Comparison of ENCODE assay signal across 10 mouse cellular contexts in the genomic region with DNA sequence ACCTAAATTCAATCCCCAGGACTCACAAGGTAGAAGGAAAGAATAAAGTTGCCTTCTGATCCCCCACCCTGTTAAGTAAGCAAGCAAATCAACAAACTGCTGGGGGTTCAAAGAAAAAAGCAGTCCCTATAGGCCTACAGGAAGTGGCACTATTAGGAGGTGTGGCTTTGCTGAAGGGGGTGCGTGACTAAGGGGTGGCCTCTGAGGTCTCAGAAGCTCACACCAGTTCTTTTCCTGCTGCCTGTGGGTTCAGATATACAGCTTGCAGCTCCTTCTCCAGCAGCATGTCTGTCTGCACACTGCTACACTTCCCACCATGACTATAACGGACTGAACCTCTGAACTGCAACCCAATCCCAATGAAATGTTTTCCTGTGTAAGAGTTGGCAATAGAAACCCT. TPM values are rescaled to one million over a fixed set of nuclear protein-coding genes. Genes with fewer than 3 reads are reported as not detected.
DNase-seq lines count a peak whose midpoint lies in the region.
"Had no signal": no experiment of that assay in that cellular context is flagged by ENCODE, and none has a peak within 500 bp of the region (broad histone marks: within the 10 kb centered on the region; RNA-seq: fewer than 3 reads in every experiment).

No protein-coding gene starts in this region.

- 35% methylated on average over 2 of the region's 2 CpGs for WGBS in heart, embryonic 10.5 days
- 31% methylated on average over 2 of the region's 2 CpGs for WGBS in macrophage (ENCODE audit: missing documents)

- peaks cover 39% of the 10 kb centered on the region for H3K4me1 ChIP-seq in heart, embryonic 10.5 days

- peak overlapping the region; percentile 57; the same call in 1 of the 2 replicates for H3K27ac ChIP-seq in heart, embryonic 10.5 days
- 0 out of 2 replicates have a peak overlapping the region, but pooled peaks have one; percentile 2 for H3K27ac ChIP-seq in macrophage
- H3K27ac ChIP-seq: embryonic facial prominence, embryonic 15.5 days had no signal

- peaks cover 97% of the 10 kb centered on the region for H3K79me2 ChIP-seq in macrophage (ENCODE audit: inconsistent target)

- no peaks in the 10 kb centered on the region for H3K9me3 ChIP-seq in heart, embryonic 10.5 days
- H3K9me3 ChIP-seq: embryonic facial prominence, embryonic 15.5 days had no signal

- H3K4me3 ChIP-seq in heart, embryonic 10.5 days: 0 out of 2 replicates have a peak overlapping the region, but pooled peaks have one; percentile 5
- H3K4me3 ChIP-seq in macrophage (ENCODE audit: inconsistent target): no peak overlapping the region
- H3K4me3 ChIP-seq: embryonic facial prominence, embryonic 15.5 days had no signal

- H3K36me3 ChIP-seq in heart, embryonic 10.5 days: peaks cover under 1% of the 10 kb centered on the region; the same call in 1 of the 2 replicates
- H3K36me3 ChIP-seq in macrophage (ENCODE audit: inconsistent target): no peaks in the 10 kb centered on the region

- no peaks in the 10 kb centered on the region for H3K27me3 ChIP-seq in heart, embryonic 10.5 days (ENCODE audit: insufficient read depth, poor library complexity, severe bottlenecking)
- H3K27me3 ChIP-seq: embryonic facial prominence, embryonic 15.5 days had no signal

- peak; percentile 83 for DNase-seq in heart, embryonic 10.5 days (ENCODE audit: low spot score)
- no peak for DNase-seq in heart, adult 18-20 months
- peak; percentile 48 to 54 for DNase-seq in spleen, postnatal 36 days (ENCODE audit: low spot score in 2 of 2)
- DNase-seq in spleen, postnatal 14 days (ENCODE audit: low spot score in 2 of 2): no peak
- DNase-seq in thymus, postnatal 4 days: peak; percentile 64
- DNase-seq in kidney, adult 18-20 months: no peak
- DNase-seq in Muller cell, postnatal 12 days (ENCODE audit: inconsistent ontology term): no peak
- DNase-seq: adrenal gland, postnatal 36 days had no signal

RNA-seq across cellular contexts. Expression of gene Frs2, which starts 35.8 kb away (rescaled TPM):
- polyA plus RNA-seq in heart, embryonic 10.5 days (2016; fragmentation: Nextera tagmentation; extraction: Ambion mirVana): 20.0 and 23.0 TPM in 2 replicates
- 10 to 100 TPM; 15.3 to 16.4 TPM for total RNA-seq in heart, adult 18-20 months (2021)
- total RNA-seq in macrophage (2018; cell fraction: chromatin; rRNA removed): 100 to 1,000 TPM in 7 of 26 experiments, 10 to 100 TPM in 19; 56.1 to 162 (median 80.2) TPM
- total RNA-seq in macrophage (2018; cell fraction: cytosol; rRNA removed): 10 to 100 TPM; 17.8 to 38.0 (median 21.4) TPM
- 100 to 1,000 TPM in 3 of 26 experiments, 10 to 100 TPM in 23; 45.5 to 135 (median 59.9) TPM for total RNA-seq in macrophage (2018; cell fraction: nucleus; rRNA removed)
- polyA plus RNA-seq in macrophage (2018): 10.7 to 14.5 TPM (median 13.7 TPM) in 3 replicates

RNA-seq across cellular contexts. Expression of gene Cct2, which starts 48.9 kb away (rescaled TPM):
- polyA plus RNA-seq in heart, embryonic 10.5 days (2016; fragmentation: Nextera tagmentation; extraction: Ambion mirVana): 220 and 292 TPM in 2 replicates
- 100 to 1,000 TPM; 130 to 135 TPM for total RNA-seq in heart, adult 18-20 months (2021)
- 100 to 1,000 TPM in 5 of 26 experiments, 10 to 100 TPM in 21; 49.1 to 131 (median 89.8) TPM for total RNA-seq in macrophage (2018; cell fraction: chromatin; rRNA removed)
- total RNA-seq in macrophage (2018; cell fraction: cytosol; rRNA removed): 100 to 1,000 TPM; 117 to 150 (median 139) TPM
- total RNA-seq in macrophage (2018; cell fraction: nucleus; rRNA removed): 100 to 1,000 TPM in 2 of 26 experiments, 10 to 100 TPM in 24; 67.8 to 148 (median 83.0) TPM
- 127 to 262 TPM (median 206 TPM) in 3 replicates for polyA plus RNA-seq in macrophage (2018)

Comparison
In these comparisons a context has a peak if more than half of its experiments do, and no peak if none do; other contexts are left out.
1. DNase-seq: peak in heart, embryonic 10.5 days (single experiment), spleen, postnatal 36 days (2 of 2) and thymus, postnatal 4 days (single experiment); none in heart, adult 18-20 months (0 of 2), spleen, postnatal 14 days (0 of 2), kidney, adult 18-20 months (single experiment) and Muller cell, postnatal 12 days (single experiment).